Mouse (Mus musculus) kidney, postnatal 4 days (tissue): ENCODE data around the gene Rora.

Source experiments
- DNase-seq, 2 experiments: peaks; one replicate each; pipeline ENCODE4 v3.0.0; 2021; ENCODE audit warnings: mixed read lengths in 2 of 2

The Rora gene

DNA sequence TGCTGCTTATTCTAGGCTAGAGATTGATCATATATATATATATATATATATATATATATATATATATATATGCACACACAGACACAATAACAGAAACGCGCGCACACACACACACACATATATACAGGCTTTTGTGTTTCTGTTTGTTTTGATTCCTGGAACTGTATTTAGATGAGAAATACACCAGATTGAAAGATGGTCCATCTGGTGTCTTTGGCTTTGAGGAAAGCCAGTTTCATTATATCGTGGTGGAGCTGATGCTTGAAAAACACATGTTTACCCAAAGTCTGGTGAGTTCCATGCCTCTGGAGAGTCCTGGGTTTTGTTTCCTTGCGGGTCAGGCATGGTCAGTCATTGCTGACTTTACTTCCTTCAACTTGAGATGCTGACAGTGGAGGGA lies 169.7 kb downstream of the Rora start:
- DNase-seq = no peak

DNA sequence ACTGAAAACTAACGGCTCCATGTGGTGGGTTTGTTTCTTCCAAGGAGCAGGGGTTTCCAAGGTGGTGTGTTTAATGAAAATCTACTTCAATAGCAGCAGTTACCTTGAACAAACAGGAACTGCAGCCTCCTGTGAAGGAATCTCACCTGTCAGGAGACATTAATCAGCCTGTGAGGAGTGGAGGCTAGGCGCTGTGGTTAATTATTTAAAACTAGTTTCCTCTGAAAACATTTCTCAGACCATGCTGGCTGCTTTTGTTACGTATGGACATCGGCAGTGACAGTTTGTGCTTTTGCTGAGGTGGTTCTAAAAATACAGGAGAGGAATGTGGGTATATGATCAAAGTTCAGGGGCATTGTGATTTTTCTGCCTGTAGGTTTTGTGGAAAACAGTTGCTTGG lies 171.5 kb downstream of the Rora start:
- DNase-seq = peak in 1 of 2 experiments; percentile 29

DNA sequence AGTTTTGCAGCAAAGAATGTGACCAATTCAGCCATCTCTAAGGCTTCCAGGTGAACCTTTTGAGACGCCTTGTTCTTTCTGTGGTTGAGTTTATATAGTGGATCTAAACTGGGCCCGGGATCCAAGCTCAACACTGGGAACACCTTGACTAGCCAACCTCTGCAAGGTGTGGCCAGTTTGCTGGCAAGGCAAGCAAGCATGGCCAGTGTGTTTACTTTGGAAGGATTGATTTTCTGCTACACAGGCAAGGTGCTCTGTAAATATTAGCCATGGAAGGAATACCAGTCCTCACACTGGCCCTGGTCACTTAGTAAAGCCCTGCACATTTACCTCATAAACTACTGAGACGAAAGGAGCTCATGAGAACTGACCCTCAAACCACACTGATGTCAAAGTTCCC lies 172.3 kb downstream of the Rora start:
- peak in 1 of 2 experiments; percentile 27 for DNase-seq

DNA sequence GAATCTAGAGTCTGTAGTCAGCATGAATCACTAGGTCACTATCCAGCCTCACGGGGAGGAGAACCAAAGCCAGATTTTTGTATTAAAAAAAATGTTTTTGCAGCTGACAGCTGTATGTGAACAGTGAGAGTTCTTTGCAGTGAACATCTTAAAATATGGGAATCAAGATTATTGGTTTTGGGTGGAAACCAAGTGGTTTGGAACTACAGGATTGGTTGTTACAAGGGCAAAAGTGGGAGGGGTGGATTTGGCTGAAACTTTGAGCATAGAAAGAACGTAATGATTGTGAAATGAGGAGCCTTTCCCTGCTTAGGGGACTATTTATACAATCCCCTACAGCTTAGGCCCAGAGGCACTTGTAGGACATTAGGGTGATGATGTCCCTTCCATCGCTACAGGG lies 173.9 kb downstream of the Rora start:
- no peak for DNase-seq

DNA sequence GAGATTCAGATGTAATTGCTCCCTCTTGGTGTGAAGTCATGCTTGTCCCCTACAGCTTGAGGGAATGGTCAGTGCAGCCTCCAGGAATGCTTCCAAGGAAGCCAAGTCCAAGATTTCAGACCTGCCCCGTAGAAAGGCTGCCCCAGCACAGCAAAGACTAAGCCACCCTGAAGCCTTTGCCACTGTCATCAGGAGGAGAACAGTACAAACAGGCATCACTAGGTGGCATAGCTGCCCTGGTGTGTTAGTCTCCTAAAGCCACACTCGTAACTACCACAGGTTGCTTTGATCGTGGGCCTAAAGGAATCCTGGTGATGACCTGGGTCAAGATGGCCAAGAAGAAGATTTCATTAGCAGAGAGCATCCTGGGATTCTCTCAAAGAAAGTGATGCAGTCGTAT lies 176.3 kb downstream of the Rora start:
- peak in 1 of 2 experiments; percentile 45 for DNase-seq

DNA sequence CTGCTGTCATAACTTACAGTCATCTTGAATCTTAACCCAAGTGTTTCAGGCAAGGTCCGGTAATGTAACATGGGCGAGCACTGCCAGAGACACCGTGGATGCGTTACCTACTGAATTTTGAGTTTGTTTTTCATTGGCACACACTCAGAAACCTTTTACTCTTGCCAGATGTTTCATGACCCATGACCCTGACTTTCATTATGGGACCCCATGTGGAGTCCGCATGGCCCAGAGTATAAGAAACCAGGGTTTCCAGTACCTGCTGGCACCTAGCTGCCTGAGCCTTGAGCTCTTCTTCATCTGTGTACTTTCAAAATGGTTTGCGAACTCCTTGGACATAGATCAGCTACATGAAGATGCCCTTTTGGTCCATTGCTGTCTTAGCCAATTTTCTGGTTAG lies 179.7 kb downstream of the Rora start:
- no peak for DNase-seq

DNA sequence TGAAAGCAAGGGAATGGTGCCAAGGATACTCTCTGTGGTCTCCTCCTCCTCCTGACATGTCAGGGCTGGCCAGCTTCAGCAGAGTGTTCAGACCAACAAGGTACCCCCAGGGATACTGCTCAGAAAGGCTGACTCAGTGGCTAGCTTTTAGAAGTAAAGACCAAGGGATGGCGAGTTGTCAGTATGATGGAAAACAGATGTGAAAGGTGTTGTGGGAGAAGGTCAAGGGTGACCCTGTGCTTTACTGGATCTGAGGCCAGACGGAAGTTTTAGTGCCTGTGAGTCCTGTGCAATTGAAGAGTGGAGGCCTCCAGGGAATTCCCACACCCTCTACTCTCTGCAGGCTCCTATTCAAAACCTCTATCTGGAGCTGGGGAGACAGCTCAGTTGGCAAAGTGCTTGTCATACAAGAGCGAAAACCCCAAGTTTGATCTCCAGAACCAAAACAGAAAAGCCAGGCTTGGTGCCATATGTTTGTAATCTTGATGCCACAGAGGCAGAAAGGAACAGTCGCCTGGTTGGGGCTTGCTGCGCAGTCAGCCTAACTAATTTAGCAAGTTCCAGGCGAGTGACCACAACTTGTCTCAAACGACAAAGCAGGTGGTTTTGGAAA lies 181.6 kb downstream of the Rora start:
- DNase-seq = no peak

DNA sequence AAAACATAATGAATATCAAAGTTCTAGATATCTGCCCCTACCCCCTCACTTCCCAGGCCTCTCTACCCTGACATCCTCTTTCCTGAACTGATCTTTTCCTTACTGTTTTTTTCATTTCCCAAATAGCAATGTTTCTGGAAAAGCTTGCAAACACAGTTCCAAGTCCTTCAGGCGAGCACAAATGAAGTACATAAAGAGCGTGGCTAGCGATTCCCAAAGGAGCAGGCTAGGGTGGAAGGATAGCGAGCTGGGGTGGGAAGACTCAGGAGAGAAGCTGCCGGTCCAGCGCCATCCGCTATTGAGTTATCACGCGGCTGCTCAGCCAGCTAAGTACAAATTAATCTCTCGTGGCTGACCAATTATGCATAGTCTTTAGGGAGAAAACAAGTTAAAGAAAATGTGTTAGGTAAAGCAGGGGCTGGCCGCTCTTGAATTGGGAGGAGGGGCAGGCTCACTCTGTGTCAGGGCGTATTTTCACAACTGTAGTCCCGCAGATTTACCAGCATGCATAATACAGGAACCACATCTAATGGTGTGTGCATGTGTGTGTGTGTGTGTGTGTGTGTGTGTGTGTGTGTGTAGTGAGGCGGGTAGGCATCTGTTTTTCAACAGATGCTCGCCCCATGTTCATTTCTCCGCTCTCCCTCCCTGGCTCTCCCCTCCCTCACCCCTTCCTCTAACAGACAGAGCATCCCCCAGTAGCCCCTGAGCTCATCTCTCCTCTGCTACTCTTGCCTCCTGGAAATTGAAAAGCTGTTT lies 188.7 kb downstream of the Rora start:
- DNase-seq = peak; percentile 10 to 22

DNA sequence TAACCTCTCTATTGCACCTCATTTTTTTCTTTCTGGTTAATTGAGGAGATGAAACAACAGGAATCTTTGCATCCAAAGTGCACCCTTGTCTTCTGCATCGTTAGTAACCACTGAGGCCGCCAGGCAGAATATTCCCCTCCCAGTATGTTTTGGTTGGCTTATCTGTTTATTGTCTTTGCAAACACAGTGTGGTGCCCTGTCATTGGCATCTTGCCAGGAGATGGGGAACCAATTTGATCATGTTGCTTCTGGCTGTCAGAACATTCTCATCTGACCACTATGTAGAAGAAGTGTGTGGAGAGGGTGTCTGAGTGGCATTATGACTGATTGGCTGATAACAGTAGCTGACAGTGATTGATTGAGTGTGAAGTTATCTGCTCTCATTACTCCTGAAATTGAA lies 192.0 kb downstream of the Rora start:
- no peak for DNase-seq

DNA sequence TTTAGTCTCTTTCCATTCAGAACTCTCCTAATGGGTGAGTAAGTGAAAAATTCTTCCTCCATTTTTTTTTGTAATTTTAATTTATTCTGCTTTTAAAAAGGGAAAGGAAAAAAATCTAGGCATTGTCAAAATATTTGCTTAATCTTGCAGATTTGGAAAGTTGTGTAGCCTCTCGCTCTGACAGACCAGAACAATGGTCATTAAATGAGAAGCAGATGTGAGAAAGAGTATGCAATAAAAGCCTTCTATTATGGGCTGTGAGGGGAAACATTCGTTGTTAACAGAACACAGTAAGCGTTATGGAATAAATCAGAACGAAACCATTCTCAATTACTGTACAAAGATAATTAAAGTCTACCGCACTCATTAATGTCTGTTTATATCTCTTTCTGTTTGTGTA lies 196.7 kb downstream of the Rora start:
- DNase-seq = no peak

DNA sequence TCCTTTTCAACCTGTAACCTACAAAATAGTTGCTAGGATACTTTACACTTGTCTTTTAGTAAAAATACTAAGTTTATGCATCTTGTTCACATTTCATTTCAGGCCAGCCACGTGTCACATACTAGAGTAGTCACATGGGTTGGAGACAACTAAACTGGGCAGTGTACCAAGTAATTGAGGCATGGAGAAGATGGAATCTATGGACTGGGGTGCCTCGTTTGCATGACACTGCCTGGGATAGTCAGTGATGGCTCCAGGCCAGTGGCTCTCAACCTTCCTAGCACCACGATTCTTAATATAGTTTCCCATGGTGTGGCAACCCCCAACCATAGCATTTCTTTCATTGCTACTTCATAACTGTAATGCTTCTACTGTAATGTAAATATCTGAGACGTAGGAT lies 198.6 kb downstream of the Rora start:
- no peak for DNase-seq

DNA sequence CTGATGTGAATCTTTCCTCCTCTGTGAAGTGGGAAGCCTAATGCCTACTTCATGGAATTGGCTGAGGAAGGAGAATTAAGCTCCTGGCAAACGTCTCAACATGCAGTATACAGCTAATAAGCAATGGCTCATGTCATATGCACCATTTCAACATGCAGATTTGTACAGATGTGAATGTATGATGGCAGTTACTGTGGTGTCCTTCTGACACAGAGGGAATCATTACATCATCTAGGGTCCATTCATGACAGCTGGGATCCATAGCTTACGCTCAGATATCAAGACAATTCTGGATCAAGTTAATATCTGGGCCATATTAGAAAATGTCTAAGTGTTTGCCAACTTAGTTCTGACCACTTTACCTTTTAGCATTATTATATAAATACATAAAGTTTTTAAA lies 199.3 kb downstream of the Rora start:
- no peak for DNase-seq

DNA sequence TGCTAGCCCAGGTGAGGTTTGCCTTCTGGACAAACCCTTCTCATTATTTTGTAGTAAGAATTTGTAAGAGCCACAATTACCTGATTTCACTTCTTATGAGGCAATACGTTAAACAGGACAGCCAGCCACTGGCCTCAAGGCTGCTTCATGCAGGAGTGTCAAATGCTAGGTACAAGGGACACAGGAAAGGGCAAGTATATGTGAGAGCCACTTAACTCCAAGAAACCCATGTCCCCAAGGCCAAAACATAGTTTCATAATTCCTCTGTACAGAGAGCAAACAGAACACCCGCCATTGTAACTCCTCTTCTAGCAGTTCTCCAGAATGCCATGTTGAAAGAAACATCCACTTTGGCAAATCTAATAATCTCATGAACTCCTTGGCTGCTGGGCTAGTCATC lies 205.9 kb downstream of the Rora start:
- no peak for DNase-seq

DNA sequence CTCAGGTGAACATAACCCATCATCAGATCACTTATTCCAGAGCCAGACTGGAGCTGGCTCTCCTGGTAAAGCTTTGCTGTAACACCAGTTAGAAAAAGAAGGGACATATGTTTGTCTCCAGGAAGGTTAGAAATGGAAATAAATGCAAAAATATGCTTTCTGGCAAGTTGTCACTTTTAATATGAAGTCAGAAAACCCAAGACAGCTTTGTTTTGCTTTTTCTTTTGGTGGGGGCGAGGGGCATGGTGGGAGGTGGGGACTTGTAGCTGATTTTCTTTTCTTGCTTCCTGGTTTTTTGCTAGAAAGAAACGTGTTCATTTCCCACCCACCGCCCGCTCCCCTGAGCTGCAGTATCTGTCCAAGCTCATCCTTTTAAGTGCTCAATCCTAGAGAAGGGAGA lies 212.7 kb downstream of the Rora start:
- DNase-seq = no peak

DNA sequence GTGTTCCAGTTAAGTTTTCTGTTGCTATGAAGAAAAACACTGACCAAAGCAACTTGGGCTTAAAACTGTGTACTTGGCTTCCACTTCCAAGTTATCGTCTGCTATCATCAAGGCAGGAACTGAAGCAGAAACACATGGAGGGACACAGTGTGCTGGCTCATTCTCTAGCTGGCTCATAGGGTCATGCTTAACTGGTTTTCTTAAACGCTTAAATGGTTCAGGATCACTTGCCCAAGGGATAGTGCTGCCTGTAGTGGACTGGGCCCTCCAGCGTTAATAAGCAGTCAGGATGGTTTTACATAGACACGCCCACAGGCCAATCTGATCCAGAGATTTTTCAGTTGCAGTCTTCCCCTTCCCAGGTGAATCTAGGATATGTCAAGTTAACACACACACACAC lies 220.3 kb downstream of the Rora start:
- no peak for DNase-seq

DNA sequence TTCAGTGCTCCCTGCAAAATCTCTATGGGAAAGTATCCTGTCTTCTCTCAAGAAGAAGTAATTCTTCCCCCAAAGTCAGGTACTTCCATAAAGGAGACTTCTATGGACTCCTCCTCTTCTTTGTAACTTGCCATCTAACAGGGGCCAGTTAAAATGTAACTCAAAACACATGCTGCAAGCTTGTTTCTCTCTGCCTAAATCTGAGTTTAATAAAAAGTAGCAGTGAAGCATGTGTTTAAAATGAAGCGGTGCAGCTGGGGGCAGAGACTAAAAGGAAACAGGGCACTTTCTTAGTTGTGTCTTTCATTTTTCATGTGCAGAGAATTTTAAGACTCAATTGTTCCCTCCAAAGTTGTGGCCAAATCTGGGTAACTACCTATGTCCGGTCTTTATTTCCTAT lies 221.0 kb downstream of the Rora start:
- DNase-seq = no peak

DNA sequence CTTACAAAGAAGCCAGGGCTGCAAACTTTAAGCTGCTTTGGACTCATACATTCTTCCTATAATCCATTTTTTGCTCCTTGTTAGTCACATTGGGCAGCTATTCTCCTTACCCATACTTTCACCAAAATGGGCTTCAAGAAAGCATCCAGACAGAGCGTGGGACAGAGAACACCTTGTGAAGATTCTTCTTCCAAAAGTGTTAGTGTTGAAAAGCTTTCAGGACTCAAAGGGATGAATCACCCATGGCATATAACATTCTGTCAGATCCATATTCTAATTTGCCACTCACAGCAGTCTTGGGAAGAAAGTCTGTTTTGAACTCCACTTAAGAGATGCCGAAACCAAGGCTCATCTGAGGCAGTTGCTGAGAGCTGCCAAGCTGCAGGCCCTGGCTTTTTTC lies 222.2 kb downstream of the Rora start:
- no peak for DNase-seq

DNA sequence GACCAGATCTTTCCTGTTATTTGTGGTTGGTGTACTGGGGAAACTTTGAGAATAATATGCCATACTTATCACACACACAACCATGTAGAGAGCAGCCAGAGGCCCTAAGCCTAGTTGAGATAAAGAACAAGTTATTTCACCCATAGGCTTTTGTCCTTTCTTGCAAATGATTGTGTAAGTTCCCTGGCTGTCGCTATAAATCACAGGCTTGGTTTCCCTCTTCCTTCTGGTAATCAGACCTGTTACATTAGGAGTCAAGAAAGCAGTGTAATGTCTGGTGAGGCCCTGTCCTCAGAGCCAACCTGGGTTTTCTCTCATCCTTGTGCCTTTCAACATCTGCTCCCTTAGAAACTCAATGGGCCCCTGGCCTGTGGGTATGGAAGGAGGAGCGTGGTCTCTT lies 222.7 kb downstream of the Rora start:
- no peak for DNase-seq

DNA sequence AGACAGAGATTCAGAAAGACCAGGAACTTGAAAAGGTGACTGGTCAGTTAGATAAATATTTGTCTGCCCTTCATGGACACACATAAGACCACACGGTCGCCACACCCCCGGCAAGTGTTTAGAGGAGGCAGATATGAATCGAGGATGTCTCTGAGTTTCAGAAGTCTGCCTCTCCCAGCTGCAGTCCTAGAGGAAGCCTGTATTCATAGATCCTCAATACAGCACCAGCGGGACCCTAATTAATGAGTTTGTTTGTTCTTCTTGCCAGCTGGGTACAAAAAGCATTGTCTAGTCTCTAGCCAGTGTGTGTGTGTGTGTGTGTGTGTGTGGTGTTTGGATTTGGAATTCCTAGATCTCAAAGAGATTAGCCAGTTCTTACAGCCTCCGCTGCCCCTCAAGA lies 228.3 kb downstream of the Rora start:
- peak; percentile 15 to 21 for DNase-seq

DNA sequence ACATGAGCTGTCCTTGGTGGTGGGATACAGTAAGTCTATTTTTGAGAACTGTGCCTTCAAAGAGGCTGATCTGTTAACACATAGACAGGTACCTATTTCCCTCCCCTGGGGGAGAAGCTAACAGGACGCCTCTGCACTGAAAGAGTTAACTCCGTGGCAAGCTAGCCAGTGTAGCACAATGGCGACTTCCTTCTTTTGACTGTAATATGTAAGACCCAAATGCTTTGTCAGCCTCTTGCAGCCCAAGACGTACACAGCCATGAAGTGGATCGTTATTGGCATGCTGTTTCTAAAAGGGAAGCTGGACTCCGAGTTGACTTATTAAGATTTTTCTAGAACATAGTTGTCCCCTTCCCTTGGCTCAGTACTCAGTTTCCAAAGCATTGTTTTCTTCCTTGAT lies 229.4 kb downstream of the Rora start:
- no peak for DNase-seq

DNA sequence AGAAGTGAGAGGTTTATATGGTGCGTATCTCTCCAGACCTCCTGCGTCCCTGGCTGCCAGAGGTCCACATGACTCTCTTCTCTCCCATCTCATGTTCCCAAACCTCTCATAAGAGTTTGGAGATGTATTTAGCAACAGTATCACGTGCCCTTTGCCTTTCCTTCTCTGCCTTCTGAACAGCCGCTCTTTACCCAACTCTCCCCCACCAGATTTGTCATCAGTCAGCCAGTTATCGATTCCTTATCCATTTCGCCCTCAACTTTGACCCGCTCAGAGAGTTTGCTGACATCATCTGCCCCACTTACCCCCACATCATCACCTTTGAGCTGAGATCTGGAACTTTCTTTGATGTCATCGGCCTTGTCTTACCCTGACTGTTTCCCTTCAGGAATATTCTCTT lies 230.1 kb downstream of the Rora start:
- no peak for DNase-seq

DNA sequence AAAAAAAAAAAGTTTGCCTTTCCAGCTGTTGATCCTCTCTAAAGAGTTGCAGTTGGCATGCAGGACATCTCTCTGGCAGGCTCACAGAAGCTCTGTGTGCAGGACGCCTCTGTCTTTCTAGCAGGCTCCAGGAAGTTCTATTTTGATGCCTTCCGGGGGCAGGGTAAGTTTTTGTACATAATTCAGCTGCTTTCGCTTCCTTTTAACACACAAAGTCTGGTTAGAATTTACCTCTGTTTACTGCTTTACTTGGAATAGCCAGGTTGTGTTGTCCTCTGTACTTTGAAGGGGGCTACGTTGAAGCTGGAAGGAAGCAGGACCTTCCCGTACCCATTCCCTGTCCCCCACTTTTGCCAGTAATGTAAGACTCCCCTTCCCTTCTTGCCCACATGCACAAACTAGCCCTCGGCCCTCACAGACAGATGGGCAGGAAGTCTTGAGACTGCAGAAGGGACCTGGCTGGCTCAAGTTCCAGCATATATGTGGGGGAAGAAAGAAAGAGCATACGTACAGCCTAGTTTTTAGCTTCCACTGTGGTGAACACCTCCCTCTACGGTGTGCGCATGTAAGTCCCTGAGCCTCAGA lies 231.0 kb downstream of the Rora start:
- DNase-seq = peak; percentile 45 to 58

DNA sequence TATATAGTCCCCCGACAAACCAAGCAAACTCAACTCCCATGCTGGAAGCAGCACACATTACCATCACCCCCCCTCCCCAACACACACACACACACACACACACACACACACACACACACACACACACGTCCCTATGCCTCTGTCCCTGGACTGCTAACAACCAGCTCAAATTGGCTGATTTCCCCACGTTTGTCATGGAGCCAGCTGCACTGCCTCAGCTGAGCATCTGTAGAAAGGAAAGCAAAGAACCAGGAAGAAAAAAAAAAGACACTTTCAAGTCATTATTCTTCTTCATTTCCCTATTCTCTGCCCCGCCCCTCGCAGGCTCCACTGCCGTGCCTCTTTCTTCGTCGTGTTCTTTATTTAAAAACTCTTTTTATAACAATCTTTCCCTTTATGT lies 235.1 kb downstream of the Rora start:
- peak; percentile 86 to 90 for DNase-seq

DNA sequence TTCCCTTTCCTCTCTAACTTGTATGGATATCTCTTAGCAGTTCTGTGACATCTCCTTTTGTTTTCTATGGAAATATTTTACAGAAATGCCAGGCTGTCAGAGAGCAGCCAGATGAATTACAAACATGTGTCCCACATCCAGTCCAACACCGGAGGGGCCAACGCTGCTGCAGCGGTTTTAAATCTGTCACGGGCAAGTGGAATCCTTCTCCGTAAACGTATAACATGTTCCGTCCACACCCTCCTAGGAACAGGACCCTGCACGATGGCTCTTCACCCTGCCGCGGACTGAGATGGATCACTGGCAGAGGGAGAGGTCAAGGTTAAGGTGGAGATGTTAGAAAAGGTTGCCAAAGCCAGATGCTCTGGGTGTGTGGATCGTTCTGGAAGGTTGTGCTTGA lies 237.8 kb downstream of the Rora start:
- no peak for DNase-seq

DNA sequence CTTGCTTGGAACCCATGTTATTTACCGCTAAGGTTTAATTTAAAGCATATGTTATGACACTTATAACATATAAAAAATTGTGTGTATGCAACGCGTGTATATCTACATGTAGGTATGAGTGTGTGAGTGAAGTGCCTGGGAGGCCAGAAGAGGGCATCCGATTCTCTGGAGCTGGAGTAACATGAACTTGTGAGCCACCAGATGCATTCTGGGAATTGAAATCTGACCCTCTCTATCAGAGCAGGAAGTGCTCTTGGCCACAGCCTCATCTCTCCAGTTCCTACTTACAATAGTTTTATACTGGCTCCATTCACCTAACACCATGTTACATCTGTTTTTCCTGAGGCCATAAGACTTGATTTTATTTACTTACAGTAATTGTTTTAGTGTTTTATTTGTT lies 238.8 kb downstream of the Rora start:
- DNase-seq = no peak
